Mouse (Mus musculus): ENCODE measurements around the gene Pde4d. TPM values are rescaled to one million over a fixed set of nuclear protein-coding genes. Genes with fewer than 3 reads are reported as not detected.
A peak's percentile ranks its signal among the peaks of the same experiment; 100 is the strongest.
"Not testable (repeated sequence)": the region's sequence is repeated elsewhere in the genome, so short reads cannot be mapped to it uniquely, and the experiment has no call there.

Gene Pde4d
- polyA plus RNA-seq, 1 experiment from 2014 or later = 3.4 TPM

DNA sequence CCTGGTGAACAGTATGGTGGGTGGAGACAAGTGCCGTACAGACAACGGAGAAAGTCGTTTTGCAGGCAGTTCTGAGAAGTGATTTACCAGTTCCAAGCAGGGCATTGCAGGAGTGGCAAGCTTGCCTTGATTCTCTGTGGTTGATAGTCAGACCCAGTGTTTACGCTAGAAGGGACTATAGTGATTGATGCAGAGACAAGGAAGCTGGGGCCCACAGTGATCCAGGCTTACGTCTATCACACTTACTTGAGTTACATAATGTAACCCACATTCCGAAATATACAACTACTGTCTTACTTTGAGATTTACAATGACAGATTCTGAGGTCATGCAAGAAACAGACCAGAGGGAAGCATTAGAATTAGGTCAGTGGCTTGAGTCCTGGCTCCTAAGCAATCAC, 1414.6 kb downstream of the Pde4d start:
- in situ Hi-C loops (cut with MboI; ENCODE audit: low pct_unique_long_range_greater_than_20kb) = no loop called here
- no peak for DNase-seq (ENCODE audit: low read depth, low spot score)
- TF ChIP-seq CTCF (IDR thresholded peaks at IDR 0.05) = no peak
- no peaks in the 10 kb centered on the region for H3K27me3 ChIP-seq
- POLR2A ChIA-PET = interaction anchor here (1.0 kb wide), 1 partner anchor 13 kb away, joined by 3 read pairs; no protein-coding TSS in a partner anchor
- CTCF ChIA-PET = interaction anchor here (0.8 kb wide), 1 partner anchor 13 kb away, joined by 3 read pairs; no protein-coding TSS in a partner anchor
- ATAC-seq = no peak

DNA sequence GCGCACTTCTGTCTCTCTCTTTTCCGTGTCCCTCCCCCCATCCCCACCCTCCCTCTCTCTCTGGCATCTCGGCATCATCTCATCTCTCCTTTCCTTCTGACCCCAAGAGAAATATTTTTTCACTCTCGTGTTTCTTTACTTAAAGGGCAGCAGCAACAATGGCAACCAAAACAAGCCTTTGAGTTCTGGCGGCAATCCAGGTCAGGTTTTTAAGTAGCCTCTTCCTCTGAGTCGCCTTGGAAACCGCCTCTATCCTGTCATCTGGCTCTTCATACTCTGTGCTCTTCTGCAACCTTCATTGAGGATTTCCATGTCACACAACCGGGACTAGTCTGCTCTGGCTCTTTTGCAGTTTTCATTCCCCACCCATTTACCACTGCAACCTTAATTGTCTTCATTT, 1430.6 kb downstream of the Pde4d start:
- CTCF ChIA-PET = no interaction called here
- ATAC-seq (no peak), DNase-seq (ENCODE audit: low read depth, low spot score) (no peak)
- in situ Hi-C loops (cut with MboI; ENCODE audit: low pct_unique_long_range_greater_than_20kb) = no loop called here
- H3K27me3 ChIP-seq = no peaks in the 10 kb centered on the region
- POLR2A ChIA-PET = no interaction called here
- TF ChIP-seq CTCF (IDR thresholded peaks at IDR 0.05) = no peak

DNA sequence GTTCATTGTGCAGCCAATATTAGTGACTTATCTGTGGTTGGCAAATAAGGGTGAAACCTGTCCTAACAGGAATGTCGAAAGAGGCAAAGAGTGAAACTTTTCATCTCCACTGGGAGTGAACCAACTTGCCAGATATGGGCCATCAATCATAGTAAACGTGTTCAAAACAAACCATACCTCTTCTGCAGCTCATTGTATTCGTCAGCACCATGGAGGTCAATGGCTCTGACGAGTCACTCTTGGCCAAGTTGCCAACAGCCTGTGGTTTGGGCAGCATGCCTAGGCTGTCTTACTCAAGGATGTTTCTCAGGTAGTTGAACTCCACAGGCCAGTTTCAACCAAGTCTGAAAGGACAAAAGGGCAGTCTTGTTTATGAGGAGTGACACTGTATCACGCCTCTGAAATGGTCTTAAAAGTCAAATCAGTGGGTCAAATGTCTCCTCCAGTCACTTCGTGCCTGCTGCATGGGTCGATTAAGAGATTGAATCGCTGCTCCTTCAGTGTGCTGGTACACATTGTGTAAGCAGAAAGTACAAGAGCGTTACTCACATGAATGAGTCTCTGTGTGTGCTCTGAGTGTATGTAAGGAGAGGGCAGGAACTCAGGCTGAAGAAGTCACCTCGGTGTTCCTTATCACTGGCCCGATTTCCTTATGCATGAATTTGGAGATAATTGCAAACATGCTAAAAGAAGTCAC, 1431.6 kb downstream of the Pde4d start:
- no peak for TF ChIP-seq CTCF (IDR thresholded peaks at IDR 0.05)
- in situ Hi-C loops (cut with MboI; ENCODE audit: low pct_unique_long_range_greater_than_20kb) = no loop called here
- H3K27me3 ChIP-seq = no peaks in the 10 kb centered on the region
- peak; percentile 88 for DNase-seq (ENCODE audit: low read depth, low spot score)
- ATAC-seq = peak; percentile 80
- ChIA-PET CTCF (no interaction called here), POLR2A (no interaction called here)

DNA sequence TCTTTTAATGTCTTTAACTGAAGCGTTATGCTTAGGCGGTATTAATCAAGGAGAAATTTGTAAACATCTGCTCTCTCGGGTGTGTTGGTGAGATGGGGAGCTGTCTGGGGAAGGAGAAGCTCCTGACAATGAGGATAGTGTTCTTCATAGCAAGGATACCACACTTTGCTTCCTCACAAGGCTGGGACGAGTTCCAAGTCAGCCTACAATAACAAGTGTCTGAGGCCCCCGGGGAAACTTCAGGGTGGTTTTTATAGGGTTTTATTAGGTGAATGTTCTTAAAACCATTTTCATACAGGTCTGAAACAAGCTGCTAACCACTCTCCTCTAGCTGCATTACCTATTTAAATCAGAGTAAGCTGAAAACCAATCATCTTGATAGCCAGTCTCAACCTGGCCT, 1433.9 kb downstream of the Pde4d start:
- TF ChIP-seq CTCF (IDR thresholded peaks at IDR 0.05) = no peak
- no peak for DNase-seq (ENCODE audit: low read depth, low spot score)
- H3K27me3 ChIP-seq = no peaks in the 10 kb centered on the region
- ChIA-PET CTCF (interaction anchor here (1.1 kb wide), 1 partner anchor 24 kb away, joined by 3 read pairs; no protein-coding TSS in a partner anchor), POLR2A (no interaction called here)
- in situ Hi-C loops (cut with MboI; ENCODE audit: low pct_unique_long_range_greater_than_20kb) = no loop called here
- ATAC-seq = no peak

DNA sequence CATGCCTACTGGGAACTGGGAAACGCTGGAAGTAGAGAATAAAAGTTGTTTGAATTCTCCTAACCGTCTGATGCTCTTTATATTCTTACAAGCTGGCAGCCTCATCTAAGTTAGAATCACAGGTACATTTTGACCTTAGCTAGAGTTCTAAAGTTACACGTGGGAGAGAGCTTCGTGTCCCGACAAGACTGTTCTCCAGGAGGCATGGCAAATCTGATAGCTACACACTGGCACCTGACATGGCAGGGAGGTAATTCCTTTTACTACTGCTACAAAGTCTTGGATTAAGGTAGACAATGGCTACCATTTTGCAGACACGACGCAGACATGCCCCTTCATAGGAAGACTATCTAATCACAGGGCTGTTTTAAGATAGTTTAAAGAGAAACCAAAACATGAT, 1435.1 kb downstream of the Pde4d start:
- ATAC-seq (no peak), DNase-seq (ENCODE audit: low read depth, low spot score) (no peak)
- no peaks in the 10 kb centered on the region for H3K27me3 ChIP-seq
- in situ Hi-C loops (cut with MboI; ENCODE audit: low pct_unique_long_range_greater_than_20kb) = no loop called here
- POLR2A ChIA-PET = no interaction called here
- CTCF ChIA-PET = interaction anchor here (0.8 to 2.1 kb wide), 3 partner anchors 9 to 96 kb away, joined by 3 to 5 read pairs (median 3); no protein-coding TSS in a partner anchor
- TF ChIP-seq CTCF (IDR thresholded peaks at IDR 0.05) = no peak

DNA sequence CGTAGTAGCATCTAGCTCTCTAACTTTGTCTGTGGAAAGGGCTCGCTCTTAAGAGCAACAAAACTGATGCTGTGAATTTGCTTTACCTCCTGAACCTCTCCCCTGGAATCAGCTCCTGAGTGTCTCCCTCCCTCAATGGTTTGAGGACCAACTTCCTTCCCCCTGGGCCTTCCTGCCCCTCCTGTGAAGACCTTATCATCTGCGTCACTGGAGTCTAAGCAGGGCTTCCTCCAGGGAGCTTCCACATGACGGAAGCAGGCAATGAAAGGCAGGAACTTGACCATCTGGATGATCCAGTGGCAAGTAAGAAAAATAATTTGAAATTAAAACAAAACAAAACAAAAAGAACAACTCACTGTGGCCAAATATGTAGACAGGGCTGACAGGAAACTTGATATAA, 1438.5 kb downstream of the Pde4d start:
- no peaks in the 10 kb centered on the region for H3K27me3 ChIP-seq
- no peak for TF ChIP-seq CTCF (IDR thresholded peaks at IDR 0.05)
- ATAC-seq = no peak
- POLR2A ChIA-PET = no interaction called here
- in situ Hi-C loops (cut with MboI; ENCODE audit: low pct_unique_long_range_greater_than_20kb) = no loop called here
- no peak for DNase-seq (ENCODE audit: low read depth, low spot score)
- CTCF ChIA-PET = no interaction called here

DNA sequence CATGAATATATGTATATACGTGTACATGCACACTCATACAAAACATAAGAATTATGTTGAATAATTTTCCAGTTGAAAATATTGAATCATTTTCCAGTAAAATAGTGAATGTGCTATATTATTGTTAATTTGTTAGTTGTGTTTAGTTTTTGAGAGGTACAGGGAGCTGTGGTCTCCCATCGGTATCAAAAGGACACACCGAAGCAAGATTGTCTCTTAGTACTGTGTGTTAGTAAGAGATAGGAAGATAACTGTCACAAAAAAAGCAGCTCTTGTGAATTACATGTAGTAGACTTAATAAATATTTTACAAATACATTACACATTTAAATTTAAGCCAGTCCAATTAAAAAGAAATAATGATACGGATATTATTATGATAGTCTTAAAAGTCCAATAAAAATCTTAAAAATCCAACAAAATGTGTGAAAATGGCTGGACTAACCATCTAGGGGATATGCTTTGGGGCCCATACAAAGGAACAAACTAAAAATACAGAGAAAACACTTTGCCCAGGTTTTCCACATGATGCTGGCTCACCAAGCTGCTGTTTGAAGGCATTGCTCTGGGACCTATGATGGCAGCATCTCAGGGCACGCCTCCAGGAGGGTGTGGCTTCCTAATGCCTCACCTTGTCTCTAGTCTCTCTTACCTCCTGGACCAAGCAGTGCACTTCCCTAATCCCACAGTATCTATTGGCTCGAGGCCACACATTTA, 1441.6 kb downstream of the Pde4d start:
- in situ Hi-C loops (cut with MboI; ENCODE audit: low pct_unique_long_range_greater_than_20kb) = no loop called here
- no peak for TF ChIP-seq CTCF (IDR thresholded peaks at IDR 0.05)
- POLR2A ChIA-PET = no interaction called here
- CTCF ChIA-PET = no interaction called here
- no peak for DNase-seq (ENCODE audit: low read depth, low spot score)
- no peak for ATAC-seq
- no peaks in the 10 kb centered on the region for H3K27me3 ChIP-seq

DNA sequence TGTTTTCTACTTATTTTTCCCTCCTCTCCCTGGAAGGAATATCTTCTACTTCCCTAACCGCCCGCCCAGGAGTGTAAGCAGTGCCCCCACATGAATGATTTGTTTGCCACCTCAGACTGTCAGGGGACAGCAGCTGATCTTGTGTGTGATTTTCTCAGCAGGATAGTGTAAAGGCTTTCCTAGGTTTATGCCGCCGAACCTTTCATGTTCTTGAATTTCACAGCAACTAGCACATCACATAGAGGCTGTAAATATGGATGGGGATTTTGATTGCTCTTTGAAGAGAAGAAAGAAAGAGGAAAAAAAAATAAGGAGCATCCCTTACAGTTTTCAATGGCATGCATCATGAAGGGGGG, 1442.1 kb downstream of the Pde4d start:
- ChIA-PET POLR2A (no interaction called here), CTCF (no interaction called here)
- no peaks in the 10 kb centered on the region for H3K27me3 ChIP-seq
- ATAC-seq = no peak
- in situ Hi-C loops (cut with MboI; ENCODE audit: low pct_unique_long_range_greater_than_20kb) = no loop called here
- TF ChIP-seq CTCF (IDR thresholded peaks at IDR 0.05) = no peak
- DNase-seq (ENCODE audit: low read depth, low spot score) = no peak

DNA sequence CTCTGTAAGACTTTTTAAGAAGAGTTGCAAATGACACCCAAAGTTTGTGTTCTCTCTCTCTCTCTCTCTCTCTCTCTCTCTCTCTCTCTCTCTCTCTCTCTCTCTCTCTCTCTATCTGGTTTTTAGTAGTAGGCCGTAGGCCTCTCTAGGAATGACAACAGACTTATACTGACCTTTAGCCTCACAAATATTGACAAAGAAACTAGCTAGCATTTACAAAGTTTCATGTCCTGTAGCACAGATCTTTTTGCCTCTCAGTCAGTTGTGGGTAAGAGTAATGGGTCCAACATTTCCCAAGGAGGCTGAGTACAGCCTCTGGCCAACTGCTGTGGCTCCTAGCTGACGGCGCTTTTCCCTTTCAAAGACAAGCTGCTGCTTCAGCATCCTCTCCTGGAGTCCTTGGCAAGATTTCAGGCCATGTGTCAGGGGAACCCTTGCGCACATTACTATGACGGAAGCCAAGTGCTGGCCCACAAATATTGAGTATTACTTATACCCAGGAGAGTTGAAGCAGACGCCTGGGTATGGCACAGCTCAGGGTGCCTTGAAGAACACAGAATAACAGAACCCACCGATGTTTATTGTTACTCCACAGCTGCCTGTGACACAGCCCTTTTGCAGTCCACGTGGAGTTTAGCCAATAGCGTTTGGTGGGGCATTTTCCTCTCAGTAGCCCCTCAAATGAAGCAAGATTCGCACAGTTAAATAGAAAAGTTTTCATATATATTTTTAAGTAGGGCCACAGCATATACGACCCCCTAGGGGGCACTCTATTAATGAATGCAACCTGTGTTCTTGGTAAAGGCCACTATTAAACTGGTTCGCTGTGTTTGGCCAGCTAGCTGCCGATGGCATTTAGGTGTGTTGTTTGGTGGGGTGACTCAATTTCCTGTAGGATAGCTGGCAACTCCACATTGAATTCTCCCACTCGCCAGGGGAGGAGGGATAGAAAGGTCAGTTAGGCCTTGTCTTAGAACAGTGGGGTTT, 1450.0 kb downstream of the Pde4d start:
- DNase-seq (ENCODE audit: low read depth, low spot score) (no peak), ATAC-seq (no peak)
- ChIA-PET POLR2A (no interaction called here), CTCF (interaction anchor here (1.1 kb wide), 1 partner anchor 14 kb away, joined by 3 read pairs; no protein-coding TSS in a partner anchor)
- in situ Hi-C loops (cut with MboI; ENCODE audit: low pct_unique_long_range_greater_than_20kb) = loop anchor here (25.0 kb wide), 2 partner anchors 287 to 662 kb away; no protein-coding TSS in a partner anchor
- no peaks in the 10 kb centered on the region for H3K27me3 ChIP-seq
- no peak for TF ChIP-seq CTCF (IDR thresholded peaks at IDR 0.05)

DNA sequence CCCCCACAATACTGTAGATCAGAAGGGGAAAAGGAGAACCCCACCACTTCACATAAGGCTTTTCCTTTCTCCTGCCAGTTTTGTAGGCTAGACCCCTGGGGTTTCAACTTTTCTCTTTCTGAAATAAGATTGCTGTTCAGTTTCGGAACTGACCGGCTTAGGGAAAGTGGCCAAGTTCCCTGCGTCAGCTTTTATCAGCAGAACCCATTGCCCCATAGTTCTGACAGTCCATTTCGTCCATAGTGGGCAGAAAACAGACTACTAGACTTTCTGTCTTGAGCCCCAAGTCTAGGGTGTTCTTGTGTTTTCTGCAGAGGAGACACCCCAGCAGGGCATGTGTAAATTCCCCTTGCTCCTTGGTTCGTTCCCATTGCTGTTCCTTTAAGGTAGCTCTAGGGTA, 1452.1 kb downstream of the Pde4d start:
- ATAC-seq (no peak), DNase-seq (ENCODE audit: low read depth, low spot score) (no peak)
- ChIA-PET CTCF (interaction anchor here (0.8 to 1.6 kb wide), 2 partner anchors 26 to 72 kb away, joined by 3 read pairs; no protein-coding TSS in a partner anchor), POLR2A (no interaction called here)
- in situ Hi-C loops (cut with MboI; ENCODE audit: low pct_unique_long_range_greater_than_20kb) = loop anchor here (25.0 kb wide), 2 partner anchors 290 to 665 kb away; no protein-coding TSS in a partner anchor
- no peaks in the 10 kb centered on the region for H3K27me3 ChIP-seq
- no peak for TF ChIP-seq CTCF (IDR thresholded peaks at IDR 0.05)

DNA sequence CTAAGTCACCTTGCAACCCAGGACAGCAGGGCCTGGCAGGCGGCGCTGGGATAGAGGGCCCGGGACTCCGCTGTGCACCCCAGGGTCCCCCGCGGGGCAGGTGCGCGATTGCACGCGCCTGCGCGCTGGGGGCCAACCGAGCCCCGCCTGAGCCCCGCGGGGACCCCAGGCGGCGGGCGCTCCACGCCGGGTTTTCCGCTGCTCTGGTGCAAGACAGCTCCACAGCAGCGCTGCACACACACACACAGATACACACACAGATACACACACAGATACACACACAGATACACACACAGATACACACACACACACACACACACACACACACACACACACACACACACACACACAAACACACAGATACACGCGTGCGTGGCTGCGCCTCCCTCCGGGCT, 1452.7 kb downstream of the Pde4d start:
- DNase-seq (ENCODE audit: low read depth, low spot score); H3K27me3 ChIP-seq; POLR2A ChIA-PET: not testable (repeated sequence)
- ATAC-seq = peak; percentile 57
- in situ Hi-C loops (cut with MboI; ENCODE audit: low pct_unique_long_range_greater_than_20kb) = loop anchor here (25.0 kb wide), 2 partner anchors 290 to 665 kb away; no protein-coding TSS in a partner anchor
- CTCF ChIA-PET = interaction anchor here (1.6 kb wide), 1 partner anchor 26 kb away, joined by 3 read pairs; no protein-coding TSS in a partner anchor

Data from Patski (cell line).